Mouse (Mus musculus) layer of hippocampus, adult 9-10 months (tissue): Measurements from ENCODE around the gene B3glct.

Experiments used
- DNase-seq: peaks from one replicate; pipeline ENCODE4 v3.0.0; 2022; ENCODE audit warnings: low spot score

Gene B3glct

DNA sequence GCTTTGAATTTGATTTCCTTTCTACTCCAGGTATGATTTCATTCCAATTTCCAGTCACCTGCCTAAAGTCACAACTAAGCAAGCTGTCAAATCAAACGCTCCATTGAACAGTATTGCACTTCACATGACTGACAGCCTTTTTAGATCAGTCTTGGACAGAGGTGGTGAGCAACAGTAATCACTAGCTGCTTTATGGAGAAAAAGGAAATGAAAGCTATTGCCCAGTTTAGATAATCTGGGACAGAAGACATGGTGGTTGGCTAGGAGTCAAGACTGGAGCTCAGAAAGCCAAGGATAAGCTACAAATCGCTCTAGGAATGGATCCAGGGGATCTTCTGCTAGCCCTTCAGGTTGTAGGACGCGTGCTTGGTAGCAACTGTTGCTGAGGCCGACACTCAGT is 14.6 kb upstream of the B3glct start:
- no peak for DNase-seq

DNA sequence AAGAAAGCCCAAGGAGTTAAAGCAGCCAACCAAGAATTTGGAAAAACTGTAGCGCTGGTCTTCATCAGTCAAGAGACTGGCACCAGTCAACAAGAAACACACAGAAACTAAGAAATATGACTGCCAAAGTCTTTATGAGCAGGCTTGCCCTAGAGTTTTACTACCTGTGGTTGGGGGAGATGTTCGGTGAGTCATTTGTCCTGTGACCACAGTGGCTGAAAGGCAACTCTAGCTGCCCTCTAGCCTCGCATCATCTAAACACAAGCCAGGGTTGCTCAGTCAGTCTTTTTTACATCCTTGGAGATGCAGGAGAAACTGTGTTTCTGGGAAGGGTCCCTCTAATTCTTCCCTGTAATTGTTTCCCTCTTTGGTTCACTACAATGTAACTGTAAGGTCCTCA is 834 bp upstream of the B3glct start:
- no peak for DNase-seq

GRCm38 (mm10) chr5:149678990-149679348 is 939 bp downstream of the B3glct start:
- no peak for DNase-seq

DNA sequence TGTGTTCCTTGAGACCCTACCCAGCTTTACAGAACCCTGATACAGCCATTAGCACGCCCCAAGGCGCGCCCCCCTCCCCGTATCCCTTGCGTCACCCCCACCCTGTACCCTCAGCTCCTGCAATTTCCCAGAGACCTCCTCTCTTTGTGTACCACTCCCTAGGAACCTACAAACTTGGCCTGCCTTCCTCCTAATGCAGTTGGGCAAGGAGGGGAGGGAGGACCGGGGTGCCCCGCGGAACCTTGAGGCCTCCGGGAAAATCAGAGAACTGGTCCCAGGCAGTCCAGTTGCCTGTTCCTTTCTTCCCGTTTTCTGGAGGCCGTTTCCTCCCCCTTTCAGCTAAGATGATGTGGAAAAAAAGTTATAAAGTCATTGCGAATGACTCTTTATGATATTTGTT is 1.3 kb downstream of the B3glct start:
- DNase-seq, result no peak

GRCm38 (mm10) chr5:149679886-149680285 is 1.9 kb downstream of the B3glct start:
- DNase-seq, result no peak

- no peak for DNase-seq
Measured at GRCm38 (mm10) chr5:149680946-149681345, 2.9 kb downstream of the B3glct start.

GRCm38 (mm10) chr5:149689860-149690259 is 11.8 kb downstream of the B3glct start:
- DNase-seq, result no peak

GRCm38 (mm10) chr5:149692548-149692947 is 14.5 kb downstream of the B3glct start:
- no peak for DNase-seq

- no peak for DNase-seq
Measured at GRCm38 (mm10) chr5:149693200-149693599, 15.2 kb downstream of the B3glct start.

DNA sequence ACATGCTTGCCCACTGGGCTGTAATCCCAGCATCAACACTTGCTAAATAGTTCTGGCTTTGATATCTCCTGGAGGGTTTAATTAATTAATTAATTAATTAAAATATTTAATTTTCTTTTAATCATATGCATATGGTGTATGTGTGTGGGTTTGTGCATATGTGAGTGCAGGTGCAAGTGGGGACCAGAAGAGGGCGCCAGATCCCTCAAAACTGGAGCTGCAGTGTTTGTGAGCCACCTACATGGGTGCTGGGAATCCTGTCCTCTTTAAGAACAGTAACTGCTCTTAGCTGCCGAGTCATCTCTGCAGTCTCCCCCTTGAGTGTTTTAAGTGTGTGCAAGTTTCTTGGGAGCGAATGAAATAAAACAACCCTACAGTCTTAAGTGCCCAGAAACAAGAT is 15.9 kb downstream of the B3glct start:
- DNase-seq, result no peak

DNA sequence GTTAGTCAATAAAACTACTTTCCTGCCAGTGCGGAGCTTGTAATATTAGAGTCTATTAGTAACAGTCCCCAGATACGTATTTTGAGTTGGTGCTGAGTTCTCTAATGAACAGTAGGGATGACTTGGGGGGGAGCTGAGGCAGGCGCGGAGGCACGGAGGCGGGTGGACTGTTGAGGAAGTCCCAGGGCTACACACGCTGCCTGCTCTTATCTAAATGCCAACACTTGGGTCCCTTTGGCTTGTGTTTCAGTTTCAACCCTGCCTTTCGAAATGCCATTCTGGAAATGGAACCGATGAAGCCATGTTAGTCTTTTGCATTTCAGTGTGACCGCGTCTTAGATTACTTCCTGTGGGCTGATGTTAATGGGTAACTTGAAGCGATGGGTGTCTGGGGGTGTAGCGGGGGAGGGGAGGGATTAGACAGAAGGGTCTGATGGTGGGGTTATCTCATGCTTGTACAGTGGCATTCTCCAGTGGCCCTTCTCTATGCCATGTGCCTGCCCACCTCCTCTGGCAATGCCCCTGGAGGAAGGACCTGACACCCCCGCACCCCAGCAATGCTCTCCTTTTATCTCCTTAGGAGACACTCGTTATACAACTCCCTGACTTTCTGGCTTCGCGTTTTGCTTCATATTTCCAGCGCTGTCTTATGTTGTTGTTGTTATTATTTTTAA is 17.2 kb downstream of the B3glct start:
- no peak for DNase-seq

DNA sequence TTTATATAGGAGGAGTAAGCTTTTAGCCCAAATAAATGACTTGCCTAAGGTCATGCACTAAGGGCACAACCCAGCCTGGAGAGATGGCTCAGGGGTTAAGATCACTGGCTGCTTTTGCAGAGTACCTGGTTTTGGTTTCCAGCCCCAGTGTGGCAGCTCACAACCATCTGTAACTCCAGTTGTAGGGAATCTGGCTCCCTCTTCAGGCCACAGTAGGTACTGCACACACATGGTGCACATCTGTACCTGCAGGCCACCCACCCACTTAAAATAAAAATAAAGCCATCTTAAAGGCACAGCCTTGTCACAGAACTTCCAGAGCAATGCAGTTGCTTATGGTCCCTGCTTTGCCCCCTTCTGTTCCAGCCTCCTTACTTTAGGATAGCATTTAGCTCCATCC is 24.7 kb downstream of the B3glct start:
- no peak for DNase-seq

GRCm38 (mm10) chr5:149711545-149711944 is 33.5 kb downstream of the B3glct start:
- no peak for DNase-seq

- DNase-seq, result peak; percentile 44
Measured at GRCm38 (mm10) chr5:149713170-149713774, 35.2 kb downstream of the B3glct start.

- no peak for DNase-seq
Measured at GRCm38 (mm10) chr5:149713834-149714233, 35.8 kb downstream of the B3glct start.

DNA sequence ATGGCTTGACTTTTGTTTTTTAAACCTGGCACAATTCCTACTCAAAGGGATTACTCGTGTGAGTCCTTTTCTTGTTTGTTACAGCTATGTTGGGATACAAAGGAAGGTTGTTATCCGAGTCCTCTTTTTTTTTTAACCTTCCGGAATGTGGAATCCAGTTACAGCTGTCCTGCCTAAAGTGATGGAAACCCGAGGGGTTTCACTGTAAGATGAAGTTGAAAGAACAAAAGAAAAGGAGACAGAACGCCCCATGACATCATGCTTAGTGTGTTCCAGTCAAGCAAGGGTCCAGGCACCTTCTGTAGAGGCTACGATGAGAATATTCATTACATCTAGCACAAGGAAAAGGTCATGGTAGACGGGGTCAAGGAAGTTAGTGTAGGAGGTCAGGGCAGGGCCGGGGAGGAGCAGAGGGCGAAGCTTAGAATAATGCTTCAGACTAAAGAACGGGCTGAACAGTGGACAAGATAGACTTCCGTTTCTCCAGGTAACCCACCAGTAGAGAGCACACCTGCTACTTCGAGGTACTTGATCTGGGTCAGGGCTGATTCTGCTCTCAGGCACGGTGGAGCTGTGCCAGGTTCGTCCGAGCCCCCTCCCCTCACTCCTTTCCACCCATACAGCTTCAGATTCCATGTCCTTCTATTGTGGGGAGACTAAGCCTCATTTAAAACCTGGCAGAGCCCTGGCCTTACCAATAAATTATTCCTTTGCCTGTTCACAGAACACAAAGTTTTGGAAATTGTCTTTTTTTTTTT is 37.7 kb downstream of the B3glct start:
- DNase-seq, result no peak

GRCm38 (mm10) chr5:149716329-149716690 is 38.3 kb downstream of the B3glct start:
- DNase-seq, result no peak

- DNase-seq, result no peak
Measured at GRCm38 (mm10) chr5:149731776-149732175, 53.7 kb downstream of the B3glct start.

- no peak for DNase-seq
Measured at GRCm38 (mm10) chr5:149737210-149737609, 59.2 kb downstream of the B3glct start.

DNA sequence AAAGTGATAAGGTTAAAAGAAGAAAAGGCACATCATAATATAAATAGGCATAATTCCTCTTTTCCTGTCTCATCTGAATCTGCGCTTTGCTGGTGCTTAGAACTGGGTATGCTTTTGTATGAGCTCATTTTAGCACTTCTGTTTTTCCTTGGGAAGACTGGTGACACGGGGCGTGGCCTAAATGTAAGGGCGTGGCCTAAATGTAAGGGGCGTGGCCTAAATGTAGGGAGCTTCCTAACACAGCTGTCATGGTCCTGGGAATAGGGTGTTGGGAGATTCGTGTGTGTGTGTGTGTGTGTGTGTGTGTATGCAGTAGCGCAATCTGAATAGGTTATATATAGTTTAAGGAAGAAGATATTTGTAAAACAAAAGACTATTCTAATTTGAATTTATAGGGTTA is 62.1 kb downstream of the B3glct start:
- no peak for DNase-seq

DNA sequence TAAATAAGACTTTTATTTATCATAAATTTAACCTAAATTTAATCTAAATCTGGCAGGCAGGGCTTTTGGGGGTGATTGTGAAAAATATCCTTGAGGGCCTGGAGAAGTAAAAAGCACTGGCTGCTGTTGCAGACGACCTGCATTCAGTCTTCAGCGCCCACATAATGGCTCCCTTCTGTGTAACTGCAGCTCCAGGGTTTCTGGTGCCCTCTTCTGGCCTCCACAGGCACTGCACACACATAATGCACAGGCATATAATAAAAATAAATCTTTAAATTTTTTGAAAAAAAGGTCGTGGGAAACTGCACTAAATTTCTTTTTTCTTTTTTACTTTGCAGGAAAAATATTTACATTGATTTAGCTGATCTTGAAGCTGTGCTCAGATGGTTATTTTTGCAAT is 62.7 kb downstream of the B3glct start:
- no peak for DNase-seq

GRCm38 (mm10) chr5:149742286-149742685 is 64.3 kb downstream of the B3glct start:
- DNase-seq, result no peak

- DNase-seq, result no peak
Measured at GRCm38 (mm10) chr5:149745079-149745478, 67.0 kb downstream of the B3glct start.
